Mouse (Mus musculus) layer of hippocampus, adult 11-12 months (tissue): ENCODE results near the gene Ccdc88c.

ENCODE experiments used
- DNase-seq: peaks from one replicate; pipeline ENCODE4 v3.0.0; 2022; ENCODE audit warnings: low spot score

The Ccdc88c gene

DNA sequence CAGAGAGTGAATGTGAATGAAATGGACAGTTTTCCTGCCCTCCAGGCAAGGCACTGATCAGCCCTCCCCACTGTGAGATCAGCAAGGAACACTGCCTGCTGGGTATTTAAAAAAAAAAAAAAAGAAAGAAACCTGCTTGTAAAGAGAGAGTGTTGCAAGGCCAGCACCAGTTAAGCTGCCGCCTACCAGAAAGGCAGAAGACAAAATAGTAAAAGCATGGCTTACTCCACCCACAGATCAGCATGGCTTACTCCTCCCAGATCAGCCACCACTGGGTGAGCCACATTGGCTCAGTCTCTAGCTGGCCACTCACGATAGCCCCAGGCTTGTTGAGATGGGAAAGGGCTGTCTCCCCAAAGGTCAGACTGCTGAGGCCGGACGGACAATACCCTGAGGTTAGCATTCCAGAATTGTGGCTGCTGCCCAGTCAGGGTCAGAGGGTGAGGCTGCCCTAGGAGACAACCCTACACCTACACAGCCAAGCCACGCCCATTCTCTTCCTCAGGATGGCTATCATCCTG is 32.4 kb downstream of the Ccdc88c start:
- DNase-seq, result no peak

DNA sequence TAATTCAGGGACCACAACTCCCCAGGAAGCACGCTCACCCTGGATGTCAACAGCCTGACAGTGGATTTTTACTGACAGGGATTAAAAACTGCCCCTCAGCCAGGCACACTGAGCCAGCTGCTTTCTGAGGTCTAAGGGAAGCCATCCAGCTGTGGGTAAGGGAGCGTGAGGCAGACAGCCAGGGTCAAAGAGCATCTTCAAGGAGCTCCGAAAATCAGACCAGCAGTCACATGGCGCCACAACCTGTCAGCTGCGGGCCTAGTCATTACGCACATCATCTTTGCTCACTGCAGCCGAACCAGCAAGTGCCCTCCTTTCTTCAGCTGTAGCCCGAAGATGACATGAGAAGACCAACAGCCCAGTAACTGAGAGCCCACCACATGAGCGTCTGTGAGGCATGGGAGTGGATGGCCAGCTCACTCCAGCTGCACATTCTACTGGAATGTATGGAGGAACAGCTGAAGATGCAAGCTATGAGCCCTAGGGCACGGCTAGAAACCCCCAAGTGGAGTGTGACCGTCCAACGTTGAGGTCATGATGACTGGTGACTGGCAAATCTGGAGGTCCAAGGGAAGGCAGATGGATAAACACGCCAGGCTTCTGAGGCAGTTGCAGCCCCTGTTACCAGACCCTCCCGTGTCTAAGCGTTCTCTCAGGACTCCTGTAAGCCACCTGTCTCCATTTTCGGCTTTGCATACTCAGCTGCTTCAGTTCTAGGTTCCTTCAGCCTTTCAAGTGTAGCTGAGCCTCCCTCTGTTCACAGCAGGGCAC is 33.1 kb downstream of the Ccdc88c start:
- no peak for DNase-seq

DNA sequence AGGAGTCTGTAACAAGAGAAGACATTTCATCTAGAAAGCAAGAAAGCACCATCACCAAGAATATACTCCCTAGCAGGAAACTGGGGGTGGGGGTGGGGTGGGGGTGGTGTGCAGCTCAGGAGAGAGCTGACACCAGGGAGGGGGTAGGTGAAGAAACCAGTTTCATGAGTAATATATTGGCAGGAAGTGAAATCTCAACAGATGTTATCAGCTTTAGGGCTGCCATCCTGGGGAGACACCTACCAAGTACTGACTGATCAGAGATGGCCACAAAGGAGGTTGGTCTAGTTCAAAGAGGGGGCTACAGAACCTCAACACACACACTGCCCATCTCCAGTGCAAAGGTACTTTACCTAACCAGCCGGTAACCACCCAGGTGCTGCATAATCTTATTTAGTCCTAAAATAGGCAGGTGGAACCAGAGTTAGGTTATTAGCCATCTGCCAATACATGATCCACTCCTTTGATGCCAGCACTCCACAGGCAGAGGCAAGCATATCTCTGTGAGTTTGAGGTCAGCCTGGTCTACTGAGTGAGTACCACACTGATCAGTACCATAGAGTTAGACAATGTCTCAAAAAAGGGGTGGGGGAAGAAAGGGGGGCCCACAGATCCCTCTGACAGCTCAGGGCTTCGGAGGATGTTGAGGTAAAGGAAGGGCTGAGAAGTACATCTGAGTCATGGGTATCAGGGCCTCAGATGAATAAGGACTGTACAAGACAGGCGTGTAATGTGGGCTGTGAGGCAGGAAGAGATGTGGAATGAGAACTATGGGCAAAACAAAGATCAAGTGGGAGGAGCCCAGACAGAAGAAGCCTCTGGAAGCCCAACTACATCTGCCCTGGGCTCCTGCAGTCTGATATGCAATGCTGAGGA is 34.5 kb downstream of the Ccdc88c start:
- no peak for DNase-seq

DNA sequence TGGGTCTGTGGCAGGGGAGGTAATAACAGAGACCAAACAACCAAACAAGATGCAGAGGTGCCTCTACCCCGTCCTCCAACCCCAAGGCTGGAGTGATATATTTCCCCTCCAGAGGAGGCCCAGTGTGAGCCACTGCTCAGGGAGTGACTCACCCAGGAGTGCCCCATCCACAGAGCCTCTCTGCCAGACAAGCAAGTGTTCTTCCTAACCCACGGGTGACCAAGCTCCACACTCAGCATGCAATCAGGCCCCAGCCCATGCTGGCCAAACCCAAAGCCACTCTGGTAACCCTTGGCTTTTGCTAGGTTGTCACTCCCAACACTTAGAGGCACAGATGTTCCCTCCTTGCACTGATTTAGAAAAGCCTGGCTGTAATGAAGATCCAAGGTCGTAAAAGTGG is 35.7 kb downstream of the Ccdc88c start:
- no peak for DNase-seq

DNA sequence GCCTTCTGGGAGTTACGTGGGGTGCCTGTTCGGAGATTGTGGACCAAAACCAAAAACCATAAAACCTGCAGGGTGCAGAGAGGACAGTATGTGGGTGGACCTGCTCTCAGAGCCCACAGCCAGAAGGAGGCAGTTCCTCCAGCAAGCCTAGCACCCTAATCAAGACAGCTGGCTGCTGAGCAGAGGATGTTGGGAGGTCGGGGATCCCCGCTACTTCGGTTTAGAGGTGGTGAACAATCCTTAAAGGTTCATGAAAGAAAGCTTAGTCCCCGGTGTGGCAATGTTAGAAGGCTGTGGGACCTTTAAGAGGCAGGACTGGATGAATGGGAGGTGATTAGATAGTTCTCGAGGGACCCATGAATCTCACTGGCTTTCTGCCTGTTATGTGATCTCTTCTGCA is 36.4 kb downstream of the Ccdc88c start:
- no peak for DNase-seq

DNA sequence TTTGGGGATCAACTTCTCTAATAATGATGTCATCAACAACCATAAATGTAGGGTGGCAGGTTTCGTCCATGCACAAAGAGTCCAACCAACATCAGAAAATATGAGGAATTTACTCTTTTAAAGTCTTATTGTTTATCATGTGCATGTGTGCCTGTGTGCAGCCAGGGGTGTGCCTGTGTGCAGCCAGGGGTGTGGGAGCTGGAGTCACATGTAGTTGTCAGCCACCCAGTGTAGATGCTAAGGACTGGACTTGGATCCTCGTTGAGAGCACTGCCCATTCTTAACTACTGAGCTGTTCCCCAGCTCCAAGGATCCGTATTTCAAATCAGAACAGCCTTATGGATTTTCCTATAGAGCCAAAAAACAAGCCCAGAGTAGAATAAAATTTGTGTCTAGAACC is 37.7 kb downstream of the Ccdc88c start:
- no peak for DNase-seq

DNA sequence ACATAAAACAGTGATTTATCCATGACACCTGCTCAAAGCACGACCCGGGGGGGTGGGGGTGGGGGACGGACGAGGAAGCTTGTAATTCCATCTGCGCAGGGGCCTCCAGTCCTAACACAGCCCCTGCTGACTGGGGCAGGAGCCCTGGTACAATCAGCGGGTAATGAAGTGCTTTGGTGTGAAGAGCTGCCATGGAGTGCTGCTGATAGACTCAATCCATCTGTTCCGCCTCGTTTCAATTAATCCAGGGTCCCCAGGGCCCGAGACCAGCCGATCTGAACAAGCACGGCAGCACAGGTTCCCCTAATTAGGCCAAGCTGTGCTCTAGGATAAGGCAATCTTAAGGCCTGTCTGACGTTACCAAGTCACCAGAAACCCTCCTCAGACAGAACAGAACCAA is 38.6 kb downstream of the Ccdc88c start:
- DNase-seq, result no peak

DNA sequence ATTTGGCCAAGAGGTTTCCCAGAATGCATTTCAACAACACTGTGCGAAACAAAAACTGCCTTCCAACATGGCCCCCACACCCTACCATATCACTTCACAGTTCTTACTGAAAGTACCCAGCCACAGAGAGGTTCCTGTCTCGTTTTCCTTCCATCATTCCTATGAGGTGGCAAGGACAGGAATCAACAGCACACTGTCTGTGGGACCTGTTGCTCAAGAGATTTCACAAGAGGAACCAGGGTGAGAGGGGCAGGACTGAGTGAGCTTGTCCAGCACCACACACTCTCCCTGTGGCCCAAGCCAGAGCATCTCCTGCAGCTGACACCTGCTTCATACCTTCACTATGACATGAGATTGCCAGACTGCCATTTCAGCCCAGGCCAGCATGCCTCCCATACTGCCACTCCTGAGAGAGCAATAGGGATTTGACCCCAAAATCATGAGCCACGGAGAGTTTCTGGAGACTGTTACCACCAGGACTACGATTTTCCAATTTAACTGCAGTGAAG is 39.0 kb downstream of the Ccdc88c start:
- no peak for DNase-seq

DNA sequence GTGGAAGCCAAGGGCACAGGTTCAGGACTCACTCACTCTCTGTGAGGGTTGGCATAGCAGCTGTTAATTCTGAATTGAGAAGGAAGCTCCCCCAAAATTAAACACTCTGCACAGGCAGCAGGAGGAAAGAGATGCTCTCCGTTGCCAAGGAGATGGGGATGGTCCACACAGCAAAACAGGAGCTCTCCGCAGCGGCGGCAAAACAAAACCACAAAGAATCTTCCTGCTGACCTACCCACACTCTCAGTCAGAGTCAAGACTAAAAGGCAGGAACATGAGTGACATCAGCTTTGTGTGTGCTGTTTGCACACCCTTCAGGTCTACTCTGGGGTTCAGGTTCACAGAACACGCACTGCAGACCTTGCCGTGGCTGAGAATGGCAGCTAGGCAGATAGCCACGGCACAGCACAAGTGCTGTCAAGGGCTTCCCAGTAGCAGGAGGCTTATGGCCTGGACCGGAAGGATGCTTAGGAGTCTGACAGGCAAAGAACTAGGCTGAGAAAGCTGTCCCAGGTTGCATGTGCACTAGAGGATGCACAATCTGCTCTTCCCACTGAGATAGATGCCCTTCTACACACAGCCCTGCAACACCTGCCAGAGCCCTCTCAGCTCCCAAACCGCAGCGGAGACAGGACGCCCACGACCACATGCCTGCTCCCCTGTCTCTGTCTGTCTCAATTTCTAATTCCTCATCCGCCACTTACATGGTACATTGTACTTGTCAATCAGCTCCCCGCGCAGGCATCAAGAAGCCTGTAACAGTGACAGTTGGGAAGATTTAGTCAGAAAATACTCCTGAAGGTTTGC is 40.3 kb downstream of the Ccdc88c start:
- DNase-seq, result peak; percentile 78

DNA sequence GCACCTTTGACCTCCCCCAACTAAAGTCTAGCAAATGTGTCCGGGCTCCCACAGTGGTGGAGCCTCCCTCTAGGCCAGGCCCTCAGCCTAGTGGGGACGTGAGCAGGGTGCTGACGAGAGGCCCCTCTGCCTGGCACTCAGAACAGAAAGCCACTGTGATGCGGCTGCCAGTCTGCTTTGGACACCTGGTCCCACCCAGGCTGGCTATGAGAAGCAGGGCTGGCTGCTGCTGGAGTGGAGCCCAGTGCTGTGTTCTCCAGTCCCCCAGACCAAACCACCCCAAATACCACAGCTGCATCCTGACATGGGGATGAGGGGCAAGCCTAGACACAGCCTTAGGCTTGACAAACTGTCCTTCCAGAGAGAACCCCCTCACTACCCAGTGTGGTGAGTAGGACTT is 42.4 kb downstream of the Ccdc88c start:
- no peak for DNase-seq

DNA sequence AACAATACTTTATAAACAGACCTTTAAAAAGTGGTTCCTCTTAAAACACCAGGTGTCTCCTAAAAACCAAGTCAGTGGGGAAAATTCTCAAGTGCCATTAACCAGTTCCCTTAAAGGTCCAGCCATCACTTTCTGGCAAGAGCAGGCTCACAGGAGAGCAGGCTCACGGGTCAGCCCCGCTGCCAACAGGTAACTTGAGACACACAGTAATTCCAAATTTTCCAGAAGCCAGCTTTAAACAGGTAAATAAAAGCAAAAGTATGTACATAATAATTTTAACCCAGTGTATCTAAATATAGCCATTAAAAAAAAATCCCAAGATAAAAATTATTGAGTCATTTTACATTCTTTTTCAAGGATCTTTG is 43.1 kb downstream of the Ccdc88c start:
- DNase-seq, result no peak

DNA sequence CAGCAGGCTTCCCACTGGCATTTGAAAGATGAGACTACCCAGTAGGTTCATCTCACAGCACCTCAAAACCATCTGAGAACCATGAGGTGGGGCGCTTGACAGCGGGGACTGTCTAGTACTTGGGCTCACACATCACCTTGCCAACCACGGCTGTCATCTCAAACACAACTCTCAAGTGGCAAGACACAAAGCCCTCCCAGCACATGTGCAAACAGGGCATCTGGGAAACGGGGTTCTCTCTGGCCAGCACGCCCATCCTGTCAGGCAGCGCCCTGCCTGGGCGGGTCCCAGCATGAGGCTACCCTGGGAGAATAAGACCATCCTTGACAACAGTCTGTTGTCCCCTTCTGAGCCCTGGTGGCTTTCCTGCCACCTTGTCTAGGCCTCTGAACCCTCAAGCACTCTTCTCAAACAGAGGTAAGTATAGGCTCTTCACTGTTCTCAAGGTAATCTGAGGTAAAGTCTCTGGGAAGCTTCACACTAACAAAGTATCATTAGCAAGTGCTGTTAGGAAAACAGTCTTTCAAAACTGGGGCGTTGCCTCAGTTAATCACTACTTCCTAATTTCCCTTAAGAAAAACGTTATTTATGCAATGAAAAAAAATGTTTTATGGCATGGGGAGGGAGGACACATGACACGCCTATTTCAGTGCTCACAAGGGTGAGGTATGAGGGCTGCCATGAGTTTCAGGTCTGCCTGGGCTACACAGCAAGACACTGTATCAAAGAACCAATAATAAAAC is 43.6 kb downstream of the Ccdc88c start:
- DNase-seq, result no peak

DNA sequence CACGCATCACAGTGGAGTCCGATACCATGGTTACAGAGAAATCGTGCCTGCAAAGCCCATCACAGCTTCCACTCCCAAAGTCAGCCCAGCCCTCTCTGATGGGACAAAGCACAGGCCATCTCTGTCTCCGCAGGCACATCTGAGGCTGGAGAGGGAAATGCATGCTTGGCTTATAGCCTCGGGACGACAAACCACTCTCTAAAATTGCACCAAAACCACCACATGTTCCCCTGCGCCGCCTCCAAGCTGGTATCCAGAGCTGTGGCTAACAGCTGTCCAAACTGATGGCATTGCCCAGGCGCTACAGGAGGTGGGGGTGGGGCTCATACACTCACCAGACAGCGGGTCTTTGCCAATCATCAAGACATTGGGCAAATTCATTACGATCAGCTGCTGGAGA is 45.3 kb downstream of the Ccdc88c start:
- no peak for DNase-seq

DNA sequence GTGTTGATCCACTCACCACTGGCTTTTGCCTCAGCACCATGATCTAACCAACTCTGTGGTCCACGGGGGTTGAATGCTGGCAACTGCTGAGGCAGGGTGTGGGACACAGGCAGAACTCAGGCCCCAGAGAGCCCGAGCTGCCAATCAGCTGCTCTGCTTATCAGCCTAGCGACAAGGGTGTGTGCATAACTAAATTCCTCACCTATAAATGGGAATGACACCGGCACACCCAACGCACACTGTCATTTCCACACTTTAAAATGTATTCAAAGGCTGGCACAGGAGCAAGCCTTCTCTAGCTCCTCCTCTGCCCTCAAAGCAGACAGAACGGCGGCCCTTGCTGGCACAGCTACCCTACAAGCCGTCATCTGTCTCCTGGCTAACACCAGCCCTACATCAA is 46.6 kb downstream of the Ccdc88c start:
- DNase-seq, result no peak

DNA sequence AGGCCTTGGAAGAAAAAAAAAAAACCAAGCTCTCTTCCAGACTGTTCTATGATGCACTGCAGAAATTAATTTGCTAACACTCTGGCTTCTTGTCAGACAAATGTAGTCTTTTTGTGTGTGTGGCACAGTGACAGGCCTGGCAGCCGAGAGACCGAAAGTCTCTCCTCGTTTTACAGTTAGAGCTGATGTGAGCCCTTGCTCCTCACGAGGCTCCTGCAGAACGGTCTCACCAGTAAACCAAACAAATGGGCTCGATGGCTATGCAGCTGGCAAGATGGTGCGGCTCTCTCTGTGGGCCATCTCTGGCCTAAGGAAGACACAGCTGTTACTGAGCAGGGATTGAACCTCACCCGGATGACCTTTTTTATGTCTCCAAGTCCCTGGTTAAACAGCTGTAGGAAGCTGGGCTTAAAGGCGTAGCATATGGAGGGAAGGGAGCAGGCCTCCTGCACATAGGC is 48.3 kb downstream of the Ccdc88c start:
- no peak for DNase-seq

DNA sequence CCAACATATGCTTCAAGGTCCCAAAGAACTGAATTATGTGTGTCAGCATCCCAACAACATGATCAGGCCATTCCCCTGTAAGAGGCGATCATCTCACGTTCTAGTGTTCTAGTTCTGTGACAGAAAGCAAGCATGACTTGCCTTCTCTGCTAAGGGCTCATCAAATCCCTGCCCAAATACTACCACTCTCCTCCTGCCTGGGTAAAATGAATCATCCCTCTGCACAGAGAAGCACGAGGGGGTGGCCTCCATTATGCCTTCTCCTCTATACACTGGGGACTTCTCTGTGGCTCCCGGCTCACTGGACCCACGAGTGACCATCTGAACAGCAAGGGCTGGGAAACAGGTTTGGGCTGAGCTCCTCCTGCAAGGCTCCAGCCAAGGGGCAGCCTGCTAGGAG is 49.2 kb downstream of the Ccdc88c start:
- DNase-seq, result no peak

DNA sequence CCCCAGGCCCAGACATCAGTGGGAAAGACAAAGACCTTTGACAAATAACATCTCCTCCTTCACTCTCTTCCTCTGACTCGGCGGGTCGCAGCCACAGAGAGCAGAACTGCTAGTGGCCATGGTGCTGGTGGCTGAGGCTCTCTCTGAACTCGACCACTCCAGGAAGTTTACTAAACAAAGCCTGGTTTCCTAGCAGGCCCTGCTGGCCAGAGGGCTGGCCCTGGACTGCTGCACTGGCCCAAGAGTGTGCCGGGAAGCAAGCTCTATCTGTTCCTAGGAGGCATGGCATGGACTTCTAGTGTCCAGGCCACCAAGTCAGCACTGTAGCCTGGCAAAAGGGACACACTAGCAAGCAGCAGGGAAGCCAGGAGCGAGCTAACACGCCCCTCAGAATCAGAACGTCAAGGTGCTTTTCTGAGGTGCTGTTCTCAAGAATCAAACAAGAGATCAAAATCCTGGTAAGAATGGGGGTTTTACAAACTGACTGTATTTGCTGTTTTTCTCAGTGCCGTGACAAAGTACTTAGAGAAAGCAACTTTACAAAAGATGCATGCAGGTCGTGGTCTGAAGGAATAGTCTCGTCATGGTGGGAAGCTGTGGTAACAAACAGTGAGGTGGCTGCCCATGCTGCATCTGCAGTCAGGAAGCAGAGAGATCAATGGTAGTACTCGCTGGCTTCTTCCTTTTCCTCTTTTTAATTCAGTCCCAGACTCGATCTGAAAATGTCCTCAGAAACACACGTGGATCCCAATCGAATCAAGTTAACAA is 50.7 kb downstream of the Ccdc88c start:
- DNase-seq, result no peak

DNA sequence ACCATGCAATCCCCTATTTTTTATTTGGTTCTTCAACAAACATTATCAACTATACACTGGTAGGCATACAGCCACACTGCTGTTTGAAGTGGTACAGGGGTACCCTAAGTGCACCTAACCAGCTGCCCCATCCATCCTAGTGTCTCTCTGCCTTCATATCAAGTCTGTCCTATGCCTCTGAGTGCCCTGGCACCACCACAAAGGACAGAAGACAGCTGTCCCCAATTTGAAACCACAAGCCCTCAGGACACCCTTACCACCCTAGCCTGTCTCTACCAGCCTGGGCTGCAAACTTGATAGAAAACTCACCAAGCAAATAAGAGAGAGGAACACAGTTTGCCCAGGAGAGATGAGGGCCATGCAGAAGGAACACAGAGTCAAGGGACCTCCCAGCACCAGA is 51.3 kb downstream of the Ccdc88c start:
- DNase-seq, result no peak

DNA sequence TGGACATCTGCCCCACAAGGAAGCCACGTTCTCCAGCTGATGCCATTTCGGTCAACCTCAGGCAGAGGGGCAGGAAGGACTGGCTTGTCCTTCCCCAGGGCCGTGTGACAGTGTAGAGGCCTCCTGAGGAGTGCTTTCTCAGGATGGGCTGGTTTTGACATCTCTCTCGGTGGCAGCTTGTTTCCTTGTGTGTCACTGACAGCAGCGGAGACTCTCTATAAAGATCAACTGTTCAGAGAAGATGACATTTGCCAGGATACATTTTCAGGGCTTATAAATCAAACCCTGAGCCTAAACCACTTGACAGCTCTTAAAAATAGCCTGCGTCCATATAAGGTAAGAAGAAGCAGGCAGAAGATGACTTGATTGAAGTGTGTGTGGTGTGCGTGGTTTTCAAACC is 59.0 kb downstream of the Ccdc88c start:
- DNase-seq, result no peak

DNA sequence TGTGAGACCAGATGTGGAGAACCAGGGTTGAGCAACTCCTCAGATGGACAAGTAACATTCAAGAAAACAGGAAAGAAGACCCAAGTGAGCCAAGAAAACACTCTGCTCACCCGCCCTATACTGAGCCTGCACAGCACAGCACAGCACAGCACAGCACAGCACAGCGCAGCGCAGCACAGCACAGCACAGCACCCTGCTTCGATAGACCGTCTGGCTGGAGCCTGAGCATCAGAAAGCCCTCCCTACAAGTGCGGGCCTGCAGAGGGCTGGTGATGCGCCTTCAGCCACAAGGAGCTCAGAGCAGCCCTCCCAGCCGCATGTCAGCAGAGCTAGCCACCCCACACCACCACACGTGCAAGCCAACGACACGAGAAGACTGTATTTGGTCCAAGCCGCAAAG is 61.5 kb downstream of the Ccdc88c start:
- DNase-seq, result no peak

DNA sequence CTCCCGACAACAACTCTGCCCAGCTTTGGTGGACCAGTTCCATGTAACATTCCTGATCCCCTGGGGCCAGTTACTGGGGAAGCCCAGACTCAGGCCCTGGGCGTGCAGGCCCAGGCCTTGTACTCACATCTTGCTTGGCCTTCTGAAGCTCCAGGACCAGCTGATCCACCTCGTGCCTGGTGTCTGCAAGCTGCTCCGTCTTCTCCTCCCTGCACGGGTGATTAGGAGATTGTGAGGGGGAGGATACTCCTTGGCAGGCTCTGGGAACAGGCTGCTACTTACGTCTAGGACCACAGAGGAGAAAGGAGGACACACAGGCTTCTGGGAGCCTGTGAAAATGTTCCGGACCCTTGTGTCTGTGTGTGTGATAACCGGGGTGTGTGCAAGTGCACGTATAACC is 62.6 kb downstream of the Ccdc88c start:
- no peak for DNase-seq
